Mouse (Mus musculus) cerebellum, adult 2 months (tissue): ENCODE data around the gene Actr6. TPM values are rescaled to one million over a fixed set of nuclear protein-coding genes. Genes with fewer than 3 reads are reported as not detected.

Experiments used
- DNase-seq, 2 experiments: peaks; one replicate each; pipeline ENCODE4 v3.0.0; 2021
- H3K27ac ChIP-seq: fragments of 200-500 bp; 2 replicates; pipeline ENCODE4 v1.5.1; 2012; ENCODE audit warnings: low read length, control low read depth, inconsistent platforms; ENCODE audit not compliant: insufficient read depth
- H3K27me3 ChIP-seq: fragments of 200-500 bp; 2 replicates; pipeline ENCODE4 v1.6.1; 2012; ENCODE audit warnings: inconsistent platforms, mild to moderate bottlenecking, low read length, moderate library complexity; ENCODE audit not compliant: control insufficient read depth, insufficient read depth
- H3K4me1 ChIP-seq: fragments of 200-500 bp; 2 replicates; pipeline ENCODE4 v1.6.1; 2011; ENCODE audit warnings: low read length; ENCODE audit not compliant: control insufficient read depth, insufficient read depth
- H3K4me3 ChIP-seq: fragments of 200-500 bp; replicated peaks from 2 replicates; pipeline ENCODE3; 2011; ENCODE audit warnings: mild to moderate bottlenecking, low read depth, low read length, control low read depth; ENCODE audit not compliant: insufficient read depth
- CTCF ChIP-seq: fragments of 200-500 bp; IDR thresholded peaks from 2 replicates; pipeline ENCODE4 v1.5.1; 2011; ENCODE audit warnings: low read depth, mild to moderate bottlenecking, control low read depth, low read length, moderate library complexity, borderline replicate concordance; ENCODE audit not compliant: insufficient read depth
- POLR2A ChIP-seq: fragments of 200-500 bp; IDR thresholded peaks from 2 replicates; pipeline ENCODE4 v1.6.1; 2011; ENCODE audit warnings: low read length, control low read depth, borderline replicate concordance; ENCODE audit not compliant: insufficient read depth
- WGBS: fragments of 180-500 bp; shearing (Covaris S2); methylation state at CpG from one replicate; pipeline ENCODE4 v1.1.7; 2018; 5-methylcytosine and 5-hydroxymethylcytosine counted together
- polyA plus RNA-seq: library from polyadenylated mRNA; depleted of rRNA; stranded (reverse); fragments of >200 nt; gene quantifications from 2 replicates; pipeline ENCODE4 v1.2.3, GENCODE M21; 2012

Gene Actr6
- polyA plus RNA-seq, 1 experiment: 18.0 TPM

DNA sequence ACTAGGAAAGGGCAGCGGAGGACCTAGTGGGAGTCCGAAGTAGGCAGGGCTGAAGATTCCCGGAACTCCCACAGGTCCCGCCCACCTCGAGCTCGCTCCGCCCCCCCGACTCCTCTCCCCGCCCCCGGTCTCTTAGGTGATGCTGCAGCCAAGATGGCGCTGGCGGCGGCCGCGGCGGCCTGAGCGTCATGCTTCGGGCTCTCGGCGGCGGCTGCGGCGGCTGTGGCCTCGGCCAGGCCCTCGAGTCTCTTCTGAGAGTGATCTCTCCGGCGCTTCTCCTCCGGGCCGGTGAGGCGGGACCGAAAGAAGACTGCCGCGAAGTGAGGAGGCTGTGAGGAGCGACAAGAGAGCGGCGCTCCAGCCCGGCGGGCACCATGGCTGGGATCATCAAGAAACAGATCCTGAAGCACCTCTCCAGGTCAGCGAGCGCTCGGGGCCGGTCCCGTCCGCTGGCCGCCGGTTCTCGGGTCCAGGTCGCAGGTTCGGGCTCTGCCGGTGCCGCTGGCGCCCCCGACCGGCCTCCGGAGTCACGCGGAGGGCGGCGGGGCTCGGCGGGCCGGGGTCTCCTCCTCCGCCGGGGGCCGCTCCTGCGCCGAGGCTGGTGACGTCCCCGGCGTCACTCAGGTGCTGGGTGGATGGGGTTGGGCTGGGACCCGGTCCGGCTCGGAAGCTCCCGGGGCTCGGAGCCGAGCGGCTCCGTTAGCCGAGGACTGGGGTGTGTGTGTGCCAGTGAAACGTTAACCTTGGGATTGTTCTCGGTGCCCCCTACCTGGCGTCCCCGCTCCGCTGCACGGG is 13.0 kb upstream of the Actr6 start, which contains the start of gene Uhrf1bp1l:
TSS of gene Uhrf1bp1l (plus strand) at position 121 of the 795 bp plus-strand sequence.
- WGBS: under 1% methylated on average over 85 of the region's 85 CpGs
- TF ChIP-seq POLR2A (peak; percentile 85), CTCF (no peak)
- H3K27ac ChIP-seq: peak within 1 kb of the TSS; percentile 94
- H3K4me1 ChIP-seq: peaks cover 3% of the 10 kb centered on the region; the same call in 1 of the 2 replicates
- H3K27me3 ChIP-seq: no peaks in the 10 kb centered on the region
- H3K4me3 ChIP-seq: peak within 1 kb of the TSS; percentile 97
- DNase-seq: peak; percentile 89 to 92

DNA sequence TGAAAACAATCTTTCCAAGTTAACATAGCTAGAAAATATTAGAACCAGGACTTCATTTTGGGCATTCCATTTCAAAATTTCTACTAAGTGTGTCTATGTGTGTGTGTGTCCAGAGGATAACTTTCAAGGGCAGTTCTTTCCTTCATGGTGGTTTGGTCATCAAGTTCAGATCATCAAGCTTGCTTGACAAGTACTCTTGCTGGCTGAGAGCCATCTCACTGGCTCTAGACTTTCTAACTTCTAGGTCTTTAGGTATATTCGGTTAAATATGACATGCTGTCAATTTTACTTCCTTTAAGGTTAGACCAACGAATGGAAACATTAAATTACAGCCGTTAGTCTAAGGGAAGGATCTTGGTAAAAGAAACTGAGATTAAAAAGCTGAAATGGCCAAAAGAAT is 12.2 kb upstream of the Actr6 start:
- DNase-seq: peak in 1 of 2 experiments; percentile 26
- Histone ChIP-seq H3K4me1 (peaks cover 3% of the 10 kb centered on the region; the same call in 1 of the 2 replicates), H3K4me3 (peak overlapping the region; percentile 97), H3K27me3 (no peaks in the 10 kb centered on the region), H3K27ac (no peak overlapping the region)
- 18% methylated on average over 3 of the region's 3 CpGs for WGBS
- TF ChIP-seq CTCF (no peak), POLR2A (no peak)

DNA sequence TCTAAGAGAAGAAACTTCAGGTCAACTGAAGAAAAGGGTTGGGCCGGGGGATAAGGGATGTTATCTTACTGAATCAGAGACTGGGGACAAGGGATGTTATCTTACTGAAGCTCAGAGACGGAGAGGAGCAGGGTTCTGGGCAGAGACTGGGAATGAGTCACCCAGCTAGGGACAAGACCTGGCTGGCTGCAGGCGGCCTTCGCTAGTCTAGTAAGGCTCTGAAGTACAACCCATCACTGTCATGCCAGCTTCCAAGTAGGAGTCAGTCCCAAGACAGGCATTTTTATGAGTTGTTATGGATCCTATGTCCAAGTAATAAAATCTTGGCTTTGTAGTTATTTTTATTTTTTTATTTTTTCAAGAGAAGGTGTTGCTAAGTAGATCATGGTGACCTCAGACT is 11.2 kb upstream of the Actr6 start:
- peaks cover 3% of the 10 kb centered on the region; the same call in 1 of the 2 replicates for H3K4me1 ChIP-seq
- H3K27ac ChIP-seq: no peak overlapping the region
- H3K27me3 ChIP-seq: no peaks in the 10 kb centered on the region
- H3K4me3 ChIP-seq: no peak overlapping the region
- no peak for DNase-seq
- TF ChIP-seq CTCF: no peak
- 89% methylated on average over 4 of the region's 4 CpGs for WGBS

DNA sequence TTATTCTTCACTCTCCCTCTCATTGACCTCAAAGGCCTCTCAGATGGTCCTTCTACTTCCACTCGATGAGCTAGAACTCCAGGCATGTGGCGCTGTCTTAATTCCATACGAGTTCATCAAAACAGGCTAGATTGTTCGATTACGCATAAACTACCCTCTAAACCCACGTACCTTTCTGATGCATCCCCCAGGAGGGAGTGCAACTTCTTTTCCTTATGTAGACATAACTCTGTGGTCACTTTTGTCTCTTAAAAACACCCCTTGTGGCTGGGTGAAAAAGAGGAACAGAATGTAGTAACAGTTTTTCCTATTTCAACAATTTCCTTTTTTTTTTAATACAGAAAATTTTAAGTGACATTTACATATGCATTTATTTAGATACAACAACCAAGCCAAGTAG is 8.9 kb upstream of the Actr6 start:
- H3K27me3 ChIP-seq: no peaks in the 10 kb centered on the region
- no peak overlapping the region for H3K27ac ChIP-seq
- no peak for DNase-seq
- 83% methylated on average over 6 of the region's 6 CpGs for WGBS
- no peaks in the 10 kb centered on the region for H3K4me1 ChIP-seq
- H3K4me3 ChIP-seq: no peak overlapping the region
- TF ChIP-seq CTCF: no peak
- no peak for TF ChIP-seq POLR2A

DNA sequence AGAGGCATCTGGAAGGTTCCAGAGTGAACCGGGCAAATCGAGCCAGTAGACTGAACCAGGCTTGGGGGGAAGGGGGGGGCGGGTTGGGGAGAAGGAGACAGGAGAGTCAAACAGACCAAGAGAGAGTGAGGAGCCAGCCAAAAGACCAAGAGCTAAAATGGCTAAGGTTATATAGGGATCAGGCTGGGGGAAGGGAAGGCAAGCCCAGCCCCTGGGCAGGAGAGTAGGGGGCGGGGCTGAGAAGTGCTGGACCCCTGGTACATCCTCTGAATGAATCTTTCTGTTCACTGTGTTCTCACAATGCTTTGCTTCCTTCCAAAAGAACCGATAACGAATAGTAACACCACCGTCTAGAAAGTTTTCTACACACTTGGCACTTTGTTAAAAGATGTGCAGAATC is 7.6 kb upstream of the Actr6 start:
- Histone ChIP-seq H3K27me3 (no peaks in the 10 kb centered on the region), H3K4me3 (no peak overlapping the region), H3K4me1 (no peaks in the 10 kb centered on the region), H3K27ac (no peak overlapping the region)
- 48% methylated on average over 7 of the region's 7 CpGs for WGBS
- DNase-seq: no peak
- no peak for TF ChIP-seq POLR2A
- TF ChIP-seq CTCF: no peak

DNA sequence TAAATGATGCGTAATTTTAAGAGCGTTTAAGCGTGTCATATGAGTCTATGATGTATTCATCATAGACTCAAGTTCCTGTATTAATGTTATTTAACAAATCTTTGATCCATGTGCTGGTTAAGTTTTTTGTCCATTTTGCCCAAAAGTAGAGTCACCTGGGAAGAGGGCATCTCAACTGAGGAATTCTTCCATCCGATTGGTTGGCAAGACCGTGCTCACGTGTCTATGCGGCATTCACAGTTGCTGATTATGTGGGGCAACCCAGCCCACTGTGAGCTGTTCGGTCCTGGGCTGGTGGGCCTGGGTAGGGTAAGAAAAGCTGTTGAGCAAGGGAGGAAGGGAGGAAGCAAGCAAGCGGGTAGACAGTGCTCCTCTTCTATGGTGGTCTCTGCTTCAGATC is 6.3 kb upstream of the Actr6 start:
- no peaks in the 10 kb centered on the region for H3K4me1 ChIP-seq
- no peaks in the 10 kb centered on the region for H3K27me3 ChIP-seq
- no peak overlapping the region for H3K4me3 ChIP-seq
- TF ChIP-seq POLR2A (no peak), CTCF (no peak)
- DNase-seq: no peak
- WGBS: 84% methylated on average over 9 of the region's 9 CpGs
- no peak overlapping the region for H3K27ac ChIP-seq

DNA sequence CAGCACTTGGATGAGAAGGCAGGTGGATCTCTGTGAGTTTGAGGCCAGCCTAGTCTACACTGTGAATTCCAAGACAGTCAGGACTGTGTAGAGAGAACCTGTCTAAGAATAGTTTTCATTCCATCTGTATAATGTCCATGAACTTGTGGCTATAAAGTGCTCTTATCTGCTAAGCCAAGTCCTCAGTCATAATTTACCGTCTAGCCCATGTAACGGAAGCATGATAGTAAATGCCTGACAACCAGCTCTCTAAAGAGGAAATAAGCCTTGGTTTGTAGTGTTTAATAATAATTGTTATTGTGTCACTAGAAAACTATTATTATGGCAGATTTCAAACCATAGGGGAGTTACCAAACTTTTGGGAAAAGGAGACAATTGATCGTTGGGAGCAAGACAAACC is 5.8 kb upstream of the Actr6 start:
- Histone ChIP-seq H3K27me3 (no peaks in the 10 kb centered on the region), H3K4me3 (no peak overlapping the region), H3K27ac (no peak overlapping the region), H3K4me1 (no peaks in the 10 kb centered on the region)
- WGBS: 90% methylated on average over 3 of the region's 3 CpGs
- no peak for DNase-seq
- TF ChIP-seq CTCF: no peak
- TF ChIP-seq POLR2A: no peak

DNA sequence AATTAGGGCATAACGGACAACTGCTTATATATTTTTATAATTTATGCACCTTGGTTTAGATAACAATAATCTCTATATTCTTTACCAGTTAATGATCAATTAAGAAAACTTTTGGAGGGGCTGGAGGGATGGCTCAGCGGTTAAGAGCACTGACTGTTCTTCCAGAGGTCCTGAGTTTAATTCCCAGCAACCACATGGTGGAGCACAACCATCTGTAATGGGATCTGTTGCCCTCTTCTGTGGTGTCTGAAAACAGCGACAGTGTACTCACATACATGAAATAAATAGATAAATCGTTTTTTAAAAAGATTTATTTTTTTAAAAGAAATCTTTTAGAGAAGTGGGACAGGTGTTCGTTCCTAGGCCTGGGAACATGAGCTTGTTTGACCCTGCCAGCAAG is 5.0 kb upstream of the Actr6 start:
- Histone ChIP-seq H3K27ac (no peak overlapping the region), H3K27me3 (no peaks in the 10 kb centered on the region), H3K4me3 (no peak overlapping the region), H3K4me1 (no peaks in the 10 kb centered on the region)
- TF ChIP-seq POLR2A: no peak
- TF ChIP-seq CTCF: no peak
- WGBS: 38% methylated on average over 5 of the region's 5 CpGs
- no peak for DNase-seq

DNA sequence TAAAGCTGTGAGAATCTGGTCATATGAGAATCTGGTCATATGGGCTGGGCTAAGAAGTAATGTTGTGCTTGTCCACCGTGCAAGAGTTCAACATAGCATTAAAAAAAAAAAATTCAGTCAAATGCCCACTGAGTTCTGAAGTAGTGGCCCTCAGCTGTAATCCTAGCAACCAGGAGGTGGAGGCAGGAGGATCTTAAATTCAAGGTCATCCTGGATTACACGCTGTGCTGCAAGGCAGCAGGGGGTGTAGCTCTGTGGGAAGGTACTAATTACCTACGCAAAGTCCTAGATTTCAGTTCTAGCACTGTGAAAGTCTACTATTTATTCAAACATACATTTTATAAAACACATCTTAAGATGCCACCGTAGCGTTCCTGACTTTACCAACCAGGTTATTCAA is 754 bp downstream of the Actr6 start:
- Histone ChIP-seq H3K4me3 (peak overlapping the region; percentile 95), H3K27me3 (no peaks in the 10 kb centered on the region), H3K4me1 (no peaks in the 10 kb centered on the region; the same call in 1 of the 2 replicates), H3K27ac (no peak overlapping the region)
- peak in 1 of 2 experiments; percentile 22 for DNase-seq
- TF ChIP-seq POLR2A (no peak), CTCF (no peak)
- WGBS: 4% methylated on average over 5 of the region's 5 CpGs
